11 mouse cellular contexts compared by ENCODE assay signal in the genomic region with DNA sequence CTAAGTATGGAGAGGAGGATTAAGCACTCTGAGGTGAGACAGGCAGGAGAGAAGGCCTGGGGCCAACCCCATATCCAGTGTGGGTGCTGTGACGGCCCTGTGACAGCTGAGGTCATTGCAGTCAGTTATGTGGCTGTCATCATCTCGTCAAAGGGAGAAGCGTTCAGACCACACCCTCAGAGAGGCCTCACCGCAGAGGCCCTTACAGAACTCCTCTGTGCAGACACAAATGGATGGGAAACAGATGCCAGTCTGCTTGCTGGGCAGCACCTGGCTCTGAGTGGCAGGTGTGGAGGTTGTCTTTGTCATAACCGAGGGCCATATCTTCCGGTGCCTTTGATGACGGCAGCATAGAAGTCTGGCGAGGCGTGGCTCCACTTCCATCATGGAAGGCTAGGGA.
A peak's percentile ranks its signal among the peaks of the same experiment; 100 is the strongest.
DNase-seq lines count a peak whose midpoint lies in the region; ATAC-seq and TF ChIP-seq lines count a peak whose summit lies in the region.
"Had no signal": no experiment of that assay in that cellular context is flagged by ENCODE, and none has a peak within 500 bp of the region (broad histone marks: within the 10 kb centered on the region; RNA-seq: fewer than 3 reads in every experiment).

No protein-coding gene starts in this region.

- peaks cover 43% of the 10 kb centered on the region for H3K4me1 ChIP-seq in embryonic facial prominence, embryonic 12.5 days
- H3K4me1 ChIP-seq in embryonic facial prominence, embryonic 10.5 days = peaks cover 50% of the 10 kb centered on the region
- H3K4me1 ChIP-seq in CH12.LX (ENCODE audit: control insufficient read depth in 1 of 2, insufficient read depth in 2 of 2) = peaks cover 16 to 23% of the 10 kb centered on the region in 2 experiments
- H3K4me1 ChIP-seq in liver, embryonic 12.5 days = peaks cover 5% of the 10 kb centered on the region

- H3K9me3 ChIP-seq in embryonic facial prominence, embryonic 12.5 days = no peaks in the 10 kb centered on the region
- no peaks in the 10 kb centered on the region for H3K9me3 ChIP-seq in embryonic facial prominence, embryonic 10.5 days
- H3K9me3 ChIP-seq in CH12.LX (replicated peaks; ENCODE audit: low read length) = peaks cover under 1% of the 10 kb centered on the region
- no peaks in the 10 kb centered on the region for H3K9me3 ChIP-seq in liver, embryonic 12.5 days (replicated peaks)

- DNase-seq in embryonic facial prominence, embryonic 10.5 days (ENCODE audit: low spot score) = no peak
- peak; percentile 42 for DNase-seq in CH12.LX (ENCODE audit: extremely low read depth)
- peak; percentile 62 for DNase-seq in splenic B cell, adult 2 months (ENCODE audit: low read depth, low spot score)
- DNase-seq in left cerebral cortex, adult 8-10 months (ENCODE audit: low spot score in 2 of 2) = no peak
- no peak for DNase-seq in left cerebral cortex, postnatal 14 days (ENCODE audit: low spot score in 2 of 2)
- no peak for DNase-seq in cerebellum, postnatal 36 days

- no peak for TF ChIP-seq EP300 in CH12.LX (IDR thresholded peaks at IDR 0.05; ENCODE audit: low read length)

- no peak for TF ChIP-seq POLR2A in CH12.LX (IDR thresholded peaks at IDR 0.05; ENCODE audit: low read depth, low read length)

- no peak overlapping the region for H3K4me2 ChIP-seq in embryonic facial prominence, embryonic 12.5 days (replicated peaks)
- no peak overlapping the region for H3K4me2 ChIP-seq in CH12.LX (ENCODE audit: insufficient read depth, low read depth, poor library complexity, severe bottlenecking)
- H3K4me2 ChIP-seq in liver, embryonic 12.5 days = no peak overlapping the region

- WGBS in embryonic facial prominence, embryonic 12.5 days = 57% methylated on average over 9 of the region's 9 CpGs
- 78% methylated on average over 9 of the region's 9 CpGs for WGBS in embryonic facial prominence, embryonic 10.5 days
- WGBS in liver, embryonic 12.5 days (ENCODE audit: insufficient replicate concordance) = 48% methylated on average over 9 of the region's 9 CpGs

- dilution Hi-C loops in CH12.LX (cut with MboI; ENCODE audit: extremely low pct_ligation_motif_present, extremely low pct_unique_long_range_greater_than_20kb, low sequenced_read_pairs) = no loop called here

- TF ChIP-seq CTCF in CH12.LX (conservative IDR thresholded peaks at IDR 0.05 in 1 of 2, IDR thresholded peaks at IDR 0.05 in 1 of 2; ENCODE audit: low read depth in 2 of 2, low read length in 2 of 2) = no peak

- 0 out of 2 replicates have a peak overlapping the region, but pooled peaks have one; percentile 36 for H3K27ac ChIP-seq in embryonic facial prominence, embryonic 12.5 days
- H3K27ac ChIP-seq in embryonic facial prominence, embryonic 10.5 days (replicated peaks) = no peak overlapping the region; the same call in 1 of the 2 replicates
- no peak overlapping the region for H3K27ac ChIP-seq in CH12.LX (ENCODE audit: insufficient read depth, low read depth)
- H3K27ac ChIP-seq in liver, embryonic 12.5 days = no peak overlapping the region
- H3K27ac ChIP-seq: kidney, postnatal 0 days had no signal

- no peak for TF ChIP-seq RAD21 in CH12.LX (IDR thresholded peaks at IDR 0.05; ENCODE audit: low read depth, low read length)

- in situ Hi-C loops in CH12.LX (cut with MboI; ENCODE audit: low pct_ligation_motif_present, low pct_unique_long_range_greater_than_20kb, low sequenced_read_pairs) = no loop called here

- H3K9ac ChIP-seq in embryonic facial prominence, embryonic 12.5 days = no peak overlapping the region
- no peak overlapping the region for H3K9ac ChIP-seq in CH12.LX (ENCODE audit: insufficient read depth, low read depth)
- no peak overlapping the region for H3K9ac ChIP-seq in liver, embryonic 12.5 days

- no peaks in the 10 kb centered on the region for H3K79me2 ChIP-seq in CH12.LX (replicated peaks; ENCODE audit: control insufficient read depth, extremely low read depth, insufficient read depth, poor library complexity, severe bottlenecking)

- no peaks in the 10 kb centered on the region for H3K36me3 ChIP-seq in embryonic facial prominence, embryonic 12.5 days
- no peaks in the 10 kb centered on the region for H3K36me3 ChIP-seq in embryonic facial prominence, embryonic 10.5 days (replicated peaks)
- no peaks in the 10 kb centered on the region for H3K36me3 ChIP-seq in CH12.LX (replicated peaks in 1 of 2; ENCODE audit: control insufficient read depth in 1 of 2, insufficient read depth in 1 of 2, low read length in 1 of 2)
- no peaks in the 10 kb centered on the region for H3K36me3 ChIP-seq in liver, embryonic 12.5 days
- no peaks in the 10 kb centered on the region for H3K36me3 ChIP-seq in splenic B cell, adult 2 months (ENCODE audit: control insufficient read depth, insufficient read depth, low read length, poor library complexity, severe bottlenecking)

- no peaks in the 10 kb centered on the region for H3K27me3 ChIP-seq in embryonic facial prominence, embryonic 12.5 days
- peaks cover 12% of the 10 kb centered on the region; the same call in 1 of the 2 replicates for H3K27me3 ChIP-seq in embryonic facial prominence, embryonic 10.5 days (replicated peaks; ENCODE audit: low read depth, poor library complexity, severe bottlenecking)
- H3K27me3 ChIP-seq in CH12.LX (replicated peaks) = peaks cover 4% of the 10 kb centered on the region
- H3K27me3 ChIP-seq in liver, embryonic 12.5 days (replicated peaks) = 0 out of 2 replicates have a peak, but pooled peaks cover 7% of the 10 kb centered on the region
- no peaks in the 10 kb centered on the region for H3K27me3 ChIP-seq in splenic B cell, adult 2 months (ENCODE audit: control insufficient read depth, insufficient read depth, low read length, poor library complexity, severe bottlenecking)

- intact Hi-C loops in left cerebral cortex, postnatal 14 days (cut with DNase I) = loop anchor here (10.0 kb wide), 1 partner anchor 125 kb away; no protein-coding TSS in a partner anchor

- ATAC-seq in embryonic facial prominence, embryonic 12.5 days (ENCODE audit: insufficient number of reproducible peaks, insufficient read depth, low FRiP score, low TSS enrichment) = no peak
- ATAC-seq in liver, embryonic 12.5 days = peak; percentile 52; the same call in 1 of the 2 replicates
- ATAC-seq: forebrain, embryonic 14.5 days had no signal

- H3K4me3 ChIP-seq in embryonic facial prominence, embryonic 12.5 days = no peak overlapping the region
- H3K4me3 ChIP-seq in embryonic facial prominence, embryonic 10.5 days = no peak overlapping the region
- no peak overlapping the region for H3K4me3 ChIP-seq in CH12.LX (replicated peaks in 1 of 3; ENCODE audit: low read depth in 2 of 3, low read length in 2 of 3, poor library complexity in 1 of 3)
- no peak overlapping the region for H3K4me3 ChIP-seq in liver, embryonic 12.5 days
- H3K4me3 ChIP-seq: megakaryocyte, embryonic 14.5 days had no signal

TF ChIP-seq in CH12.LX, 34 proteins besides CTCF, POLR2A, EP300 and RAD21:
- TF ChIP-seq ZNF384 (IDR thresholded peaks at IDR 0.05; ENCODE audit: low read depth, low read length) = no peak
- peak; percentile 67; the same call in 1 of the 2 replicates for TF ChIP-seq TCF12 (IDR thresholded peaks at IDR 0.05; ENCODE audit: low read depth, low read length)

Comparison
In these comparisons a context has a peak if more than half of its experiments do, and no peak if none do; other contexts are left out.
1. DNase-seq: peak in CH12.LX (single experiment) and splenic B cell, adult 2 months (single experiment); none in embryonic facial prominence, embryonic 10.5 days (single experiment), left cerebral cortex, adult 8-10 months (0 of 2), left cerebral cortex, postnatal 14 days (0 of 2) and cerebellum, postnatal 36 days (0 of 2).